Mouse (Mus musculus) liver, adult 2 months (tissue): ENCODE measurements around the gene Armc3. TPM values are rescaled to one million over a fixed set of nuclear protein-coding genes. Genes with fewer than 3 reads are reported as not detected.
A peak's percentile ranks its signal among the peaks of the same experiment; 100 is the strongest.

Source experiments
- DNase-seq: peaks from one replicate; pipeline ENCODE4 v3.0.0-alpha.2; 2011; ENCODE audit warnings: low read depth, low spot score; ENCODE audit errors: extremely low read depth
- H3K27ac ChIP-seq: fragments of 200-500 bp; replicated peaks from 2 replicates; pipeline ENCODE4 v1.5.1; 2012; ENCODE audit warnings: low read depth, mild to moderate bottlenecking, control low read depth, inconsistent platforms, low read length; ENCODE audit not compliant: insufficient read depth
- H3K27me3 ChIP-seq: fragments of 200-500 bp; 2 replicates; pipeline ENCODE4 v1.6.1; 2012; ENCODE audit warnings: mild to moderate bottlenecking, moderate library complexity, low read length, inconsistent platforms; ENCODE audit not compliant: control insufficient read depth, insufficient read depth
- H3K36me3 ChIP-seq: fragments of 200-500 bp; 2 replicates; pipeline ENCODE4 v1.6.1; 2012; ENCODE audit warnings: low read length, inconsistent platforms; ENCODE audit not compliant: control insufficient read depth, insufficient read depth
- H3K4me1 ChIP-seq: fragments of 200-500 bp; 2 replicates; pipeline ENCODE4 v1.6.1; 2011; ENCODE audit warnings: low read length; ENCODE audit not compliant: control insufficient read depth, insufficient read depth
- H3K4me3 ChIP-seq: fragments of 200-500 bp; 2 replicates; pipeline ENCODE4 v1.5.1; 2011; ENCODE audit warnings: low read depth, mild to moderate bottlenecking, control low read depth, low read length, moderate library complexity; ENCODE audit not compliant: insufficient read depth
- H3K79me2 ChIP-seq: fragments of 200-500 bp; 2 replicates; pipeline ENCODE4 v1.6.1; 2012; ENCODE audit warnings: inconsistent platforms, mild to moderate bottlenecking, low read length, moderate library complexity; ENCODE audit not compliant: control insufficient read depth, insufficient read depth
- H3K9ac ChIP-seq: fragments of 200-500 bp; 2 replicates; pipeline ENCODE4 v1.6.1; 2012; ENCODE audit warnings: low read depth, mild to moderate bottlenecking, control low read depth, inconsistent platforms, low read length
- CTCF ChIP-seq: fragments of 200-500 bp; IDR thresholded peaks from 2 replicates; pipeline ENCODE4 v1.5.1; 2011; ENCODE audit warnings: low read depth, low read length, control low read depth
- POLR2A ChIP-seq: fragments of 200-500 bp; IDR thresholded peaks from 2 replicates; pipeline ENCODE4 v1.6.1; 2011; ENCODE audit warnings: low read length, control low read depth; ENCODE audit not compliant: insufficient read depth; ENCODE audit errors: extremely low read depth
- WGBS: fragments of 180-500 bp; shearing (Covaris S2); methylation state at CpG from one replicate; pipeline ENCODE4 v1.1.7; 2018; 5-methylcytosine and 5-hydroxymethylcytosine counted together
- polyA plus RNA-seq: library from polyadenylated mRNA; depleted of rRNA; stranded (reverse); fragments of >200 nt; gene quantifications from 2 replicates; pipeline ENCODE4 v1.2.3, GENCODE M21; 2012
- total RNA-seq: library from RNA; depleted of rRNA; stranded (reverse); fragments of >200 nt; gene quantifications from 2 replicates; pipeline ENCODE4 v1.2.3, GENCODE M21; 2014

Armc3 gene
- total and polyA plus RNA-seq, 2 experiments, result not detected

GRCm38 (mm10) chr2:19263375-19263774 lies 64.3 kb downstream of the Armc3 start:
- H3K4me3 ChIP-seq, result no peak overlapping the region
- no peak for DNase-seq
- TF ChIP-seq CTCF (peak; percentile 28; the same call in 1 of the 2 replicates), POLR2A (no peak)
- no peaks in the 10 kb centered on the region for H3K79me2 ChIP-seq
- WGBS, result 55% methylated on average over 5 of the region's 5 CpGs
- no peaks in the 10 kb centered on the region for H3K4me1 ChIP-seq
- no peaks in the 10 kb centered on the region for H3K27me3 ChIP-seq
- no peak overlapping the region for H3K9ac ChIP-seq
- no peak overlapping the region for H3K27ac ChIP-seq
- no peaks in the 10 kb centered on the region for H3K36me3 ChIP-seq

GRCm38 (mm10) chr2:19265834-19266233 lies 66.7 kb downstream of the Armc3 start:
- TF ChIP-seq POLR2A (no peak), CTCF (no peak)
- Histone ChIP-seq H3K9ac (no peak overlapping the region), H3K4me1 (no peaks in the 10 kb centered on the region), H3K27me3 (no peaks in the 10 kb centered on the region; the same call in 1 of the 2 replicates), H3K27ac (no peak overlapping the region), H3K4me3 (no peak overlapping the region), H3K79me2 (no peaks in the 10 kb centered on the region), H3K36me3 (no peaks in the 10 kb centered on the region)
- DNase-seq, result no peak
- WGBS, result 57% methylated on average over 2 of the region's 2 CpGs

- TF ChIP-seq POLR2A (no peak), CTCF (no peak)
- no peak overlapping the region for H3K9ac ChIP-seq
- peaks cover 5% of the 10 kb centered on the region; the same call in 1 of the 2 replicates for H3K27me3 ChIP-seq
- H3K27ac ChIP-seq, result no peak overlapping the region
- H3K79me2 ChIP-seq, result no peaks in the 10 kb centered on the region
- WGBS, result 62% methylated on average over 2 of the region's 2 CpGs
- no peak overlapping the region for H3K4me3 ChIP-seq
- H3K36me3 ChIP-seq, result no peaks in the 10 kb centered on the region
- H3K4me1 ChIP-seq, result no peaks in the 10 kb centered on the region
- DNase-seq, result no peak
Measured at GRCm38 (mm10) chr2:19267396-19267795, 68.3 kb downstream of the Armc3 start.

- H3K27ac ChIP-seq, result no peak overlapping the region
- no peak overlapping the region for H3K4me3 ChIP-seq
- H3K4me1 ChIP-seq, result no peaks in the 10 kb centered on the region
- no peak overlapping the region for H3K9ac ChIP-seq
- no peaks in the 10 kb centered on the region for H3K79me2 ChIP-seq
- TF ChIP-seq POLR2A (no peak), CTCF (peak; percentile 22; the same call in 1 of the 2 replicates)
- DNase-seq, result no peak
- peaks cover 5% of the 10 kb centered on the region; the same call in 1 of the 2 replicates for H3K27me3 ChIP-seq
- 48% methylated on average over 5 of the region's 5 CpGs for WGBS
- no peaks in the 10 kb centered on the region for H3K36me3 ChIP-seq
Measured at GRCm38 (mm10) chr2:19269955-19270354, 70.9 kb downstream of the Armc3 start.

GRCm38 (mm10) chr2:19270709-19271120 lies 71.6 kb downstream of the Armc3 start:
- Histone ChIP-seq H3K4me1 (no peaks in the 10 kb centered on the region), H3K27ac (no peak overlapping the region), H3K36me3 (no peaks in the 10 kb centered on the region), H3K9ac (no peak overlapping the region), H3K79me2 (no peaks in the 10 kb centered on the region), H3K27me3 (peaks cover 5% of the 10 kb centered on the region; the same call in 1 of the 2 replicates), H3K4me3 (no peak overlapping the region)
- TF ChIP-seq CTCF, result no peak
- no peak for TF ChIP-seq POLR2A
- WGBS, result 35% methylated on average over 9 of the region's 9 CpGs
- DNase-seq, result no peak

GRCm38 (mm10) chr2:19274583-19274982 lies 75.5 kb downstream of the Armc3 start:
- DNase-seq, result no peak
- Histone ChIP-seq H3K9ac (no peak overlapping the region), H3K79me2 (no peaks in the 10 kb centered on the region), H3K27me3 (peaks cover 7% of the 10 kb centered on the region; the same call in 1 of the 2 replicates), H3K27ac (no peak overlapping the region), H3K4me3 (no peak overlapping the region), H3K4me1 (no peaks in the 10 kb centered on the region), H3K36me3 (no peaks in the 10 kb centered on the region)
- WGBS, result 76% methylated on average over 2 of the region's 2 CpGs
- TF ChIP-seq POLR2A (no peak), CTCF (no peak)
